Mouse (Mus musculus) stomach, postnatal 0 days (tissue): ENCODE results near the gene Ddx39. TPM values are rescaled to one million over a fixed set of nuclear protein-coding genes. Genes with fewer than 3 reads are reported as not detected.
A peak's percentile ranks its signal among the peaks of the same experiment; 100 is the strongest.

Experiments
- ATAC-seq: fragments of 200-750 bp; cut with Nextera tagmentation; 2 replicates; pipeline ENCODE4 v1.8.0; 2017; ENCODE audit not compliant: low FRiP score, low TSS enrichment
- DNase-seq: peaks from one replicate; pipeline ENCODE4 v3.0.0-alpha.2; 2016; ENCODE audit warnings: low spot score
- H3K27ac ChIP-seq: fragments of 300-500 bp; sonication (generic); replicated peaks from 2 replicates; pipeline ENCODE4 v1.5.1; 2014; ENCODE audit warnings: mild to moderate bottlenecking, control low read depth
- H3K27me3 ChIP-seq: fragments of 300-500 bp; sonication (generic); 2 replicates; pipeline ENCODE4 v1.6.1; 2014; ENCODE audit warnings: low read length; ENCODE audit not compliant: control insufficient read depth, insufficient read depth
- H3K36me3 ChIP-seq: fragments of 300-500 bp; sonication (generic); 2 replicates; pipeline ENCODE4 v1.6.1; 2014; ENCODE audit warnings: low read length, mixed read lengths; ENCODE audit not compliant: control insufficient read depth, insufficient read depth
- H3K4me1 ChIP-seq: fragments of 300-500 bp; sonication (generic); replicated peaks from 2 replicates; pipeline ENCODE4 v1.6.1; 2014; ENCODE audit warnings: antibody characterized with exemption; ENCODE audit not compliant: control insufficient read depth, insufficient read depth
- H3K4me2 ChIP-seq: fragments of 300-500 bp; sonication (generic); replicated peaks from 2 replicates; pipeline ENCODE4 v1.6.1; 2014; ENCODE audit warnings: low read depth, mild to moderate bottlenecking, control low read depth, moderate library complexity
- H3K4me3 ChIP-seq: fragments of 300-500 bp; sonication (generic); 2 replicates; pipeline ENCODE4 v1.5.1; 2014; ENCODE audit warnings: low read depth, low read length, control low read depth
- H3K9ac ChIP-seq: fragments of 300-500 bp; sonication (generic); 2 replicates; pipeline ENCODE4 v1.6.1; 2014; ENCODE audit warnings: mild to moderate bottlenecking, low read length, control low read depth, mixed read lengths
- H3K9me3 ChIP-seq: fragments of 300-500 bp; sonication (generic); 2 replicates; pipeline ENCODE4 v1.6.1; 2016; ENCODE audit warnings: low read length; ENCODE audit not compliant: control insufficient read depth
- CTCF ChIP-seq: IDR thresholded peaks from 2 replicates; pipeline ENCODE4 v1.5.1; 2016; ENCODE audit warnings: antibody characterized with exemption, low read depth, mild to moderate bottlenecking, moderate library complexity
- EP300 ChIP-seq: optimal IDR thresholded peaks from 2 replicates; pipeline ENCODE3; 2016; ENCODE audit warnings: antibody characterized with exemption
- WGBS: fragments of 180-500 bp; shearing (Covaris S2); extraction: QIAGEN DNeasy Blood & Tissue Kit; methylation state at CpG from one replicate; pipeline ENCODE4 v1.1.7; 2014; 5-methylcytosine and 5-hydroxymethylcytosine counted together
- polyA plus RNA-seq: library from polyadenylated mRNA; unstranded; fragments of >200 nt; fragmentation: Nextera tagmentation; extraction: Ambion mirVana; gene quantifications from 2 replicates; pipeline ENCODE4 v1.2.1, GENCODE M21; 2015

The Ddx39 gene
- polyA plus RNA-seq, 1 experiment from 2014 or later = 86.6 TPM

- Histone ChIP-seq H3K9me3 (no peaks in the 10 kb centered on the region), H3K4me3 (peak overlapping the region; percentile 27), H3K4me1 (0 out of 2 replicates have a peak, but pooled peaks cover 2% of the 10 kb centered on the region), H3K27me3 (no peaks in the 10 kb centered on the region), H3K27ac (peak overlapping the region; percentile 61), H3K9ac (peak overlapping the region; percentile 50), H3K36me3 (no peaks in the 10 kb centered on the region), H3K4me2 (peak overlapping the region; percentile 51)
- WGBS = 3% methylated on average over 28 of the region's 28 CpGs
- peak; percentile 30 for TF ChIP-seq CTCF
- TF ChIP-seq EP300 = no peak
- DNase-seq = no peak
- ATAC-seq = peak; percentile 69; the same call in 1 of the 2 replicates
Measured at GRCm38 (mm10) chr8:83747661-83748346, 32.8 kb downstream of the Ddx39 start.

- H3K4me3 ChIP-seq = no peak overlapping the region
Measured at GRCm38 (mm10) chr8:83748708-83749107, 33.7 kb downstream of the Ddx39 start.

GRCm38 (mm10) chr8:83749265-83749664 lies 34.3 kb downstream of the Ddx39 start:
- Histone ChIP-seq H3K4me1 (0 out of 2 replicates have a peak, but pooled peaks cover 2% of the 10 kb centered on the region), H3K4me2 (no peak overlapping the region), H3K9me3 (no peaks in the 10 kb centered on the region), H3K36me3 (no peaks in the 10 kb centered on the region), H3K27me3 (no peaks in the 10 kb centered on the region), H3K9ac (no peak overlapping the region), H3K4me3 (no peak overlapping the region), H3K27ac (0 out of 2 replicates have a peak overlapping the region, but pooled peaks have one; percentile 30)
- ATAC-seq (no peak), DNase-seq (no peak)
- WGBS = 51% methylated on average over 9 of the region's 9 CpGs
- TF ChIP-seq CTCF (no peak), EP300 (no peak)

More at GRCm38 (mm10) chr8:83748708-83749107, 33.7 kb downstream of the Ddx39 start:
- H3K4me1 ChIP-seq = 0 out of 2 replicates have a peak, but pooled peaks cover 2% of the 10 kb centered on the region
- no peak overlapping the region for H3K4me2 ChIP-seq
- TF ChIP-seq EP300 (no peak), CTCF (no peak)
- ATAC-seq (peak; percentile 64; the same call in 1 of the 2 replicates), DNase-seq (peak; percentile 18)
- 35% methylated on average over 3 of the region's 3 CpGs for WGBS
- peak overlapping the region; percentile 61; the same call in 1 of the 2 replicates for H3K27ac ChIP-seq
- H3K9me3 ChIP-seq = no peaks in the 10 kb centered on the region
- H3K27me3 ChIP-seq = no peaks in the 10 kb centered on the region
- no peaks in the 10 kb centered on the region for H3K36me3 ChIP-seq
- H3K9ac ChIP-seq = no peak overlapping the region

- no peaks in the 10 kb centered on the region for H3K27me3 ChIP-seq
- H3K36me3 ChIP-seq = no peaks in the 10 kb centered on the region
- no peaks in the 10 kb centered on the region for H3K9me3 ChIP-seq
- no peak overlapping the region for H3K9ac ChIP-seq
- H3K27ac ChIP-seq = no peak overlapping the region
- H3K4me2 ChIP-seq = no peak overlapping the region
- ATAC-seq (no peak), DNase-seq (no peak)
- TF ChIP-seq EP300 = no peak
- TF ChIP-seq CTCF = peak; percentile 52
- WGBS = 46% methylated on average over 2 of the region's 3 CpGs
- no peak overlapping the region for H3K4me3 ChIP-seq
- no peaks in the 10 kb centered on the region for H3K4me1 ChIP-seq
Measured at GRCm38 (mm10) chr8:83754149-83754548, 39.2 kb downstream of the Ddx39 start.

- no peak overlapping the region for H3K4me3 ChIP-seq
- no peaks in the 10 kb centered on the region for H3K9me3 ChIP-seq
- no peak overlapping the region for H3K9ac ChIP-seq
- H3K27ac ChIP-seq = no peak overlapping the region
- ATAC-seq (no peak), DNase-seq (no peak)
- no peaks in the 10 kb centered on the region for H3K36me3 ChIP-seq
- TF ChIP-seq EP300 (no peak), CTCF (peak; percentile 61)
- 96% methylated on average over 3 of the region's 3 CpGs for WGBS
- H3K4me1 ChIP-seq = no peaks in the 10 kb centered on the region; the same call in 1 of the 2 replicates
- no peak overlapping the region for H3K4me2 ChIP-seq
- no peaks in the 10 kb centered on the region for H3K27me3 ChIP-seq
Measured at GRCm38 (mm10) chr8:83756273-83756672, 41.3 kb downstream of the Ddx39 start.

GRCm38 (mm10) chr8:83757084-83757607 lies 42.2 kb downstream of the Ddx39 start:
- Histone ChIP-seq H3K9me3 (no peaks in the 10 kb centered on the region), H3K4me2 (no peak overlapping the region), H3K4me1 (no peaks in the 10 kb centered on the region; the same call in 1 of the 2 replicates), H3K9ac (no peak overlapping the region), H3K36me3 (no peaks in the 10 kb centered on the region), H3K27me3 (no peaks in the 10 kb centered on the region), H3K27ac (no peak overlapping the region), H3K4me3 (no peak overlapping the region)
- ATAC-seq = peak; percentile 55
- 60% methylated on average over 5 of the region's 6 CpGs for WGBS
- no peak for DNase-seq
- TF ChIP-seq CTCF (no peak), EP300 (no peak)
